Mouse (Mus musculus) limb, embryonic 11.5 days (tissue): ENCODE measurements around the gene Gm20696. TPM values are rescaled to one million over a fixed set of nuclear protein-coding genes. Genes with fewer than 3 reads are reported as not detected.

Experiments used
- ATAC-seq: fragments of 200-750 bp; cut with Nextera tagmentation; 2 replicates; pipeline ENCODE4 v1.8.0; 2017; ENCODE audit warnings: low read depth; ENCODE audit not compliant: insufficient number of reproducible peaks, low FRiP score, low TSS enrichment
- DNase-seq: peaks from one replicate; pipeline ENCODE4 v3.0.0-alpha.2; 2015; ENCODE audit warnings: low spot score
- H3K27ac ChIP-seq: fragments of 300-500 bp; sonication (generic); replicated peaks from 2 replicates; pipeline ENCODE4 v1.5.1; 2014; ENCODE audit warnings: low read depth, mild to moderate bottlenecking, low read length
- H3K27me3 ChIP-seq: fragments of 300-500 bp; sonication (generic); 2 replicates; pipeline ENCODE4 v1.6.1; 2014; ENCODE audit warnings: mild to moderate bottlenecking, low read length, mixed read lengths; ENCODE audit not compliant: control insufficient read depth, insufficient read depth
- H3K36me3 ChIP-seq: fragments of 300-500 bp; sonication (generic); 2 replicates; pipeline ENCODE4 v1.6.1; 2014; ENCODE audit warnings: mild to moderate bottlenecking, low read length, moderate library complexity, mixed read lengths; ENCODE audit not compliant: control insufficient read depth, insufficient read depth
- H3K4me1 ChIP-seq: fragments of 300-500 bp; sonication (generic); 2 replicates; pipeline ENCODE4 v1.6.1; 2014; ENCODE audit warnings: low read length, mixed read lengths; ENCODE audit not compliant: control insufficient read depth, insufficient read depth
- H3K4me2 ChIP-seq: fragments of 300-500 bp; sonication (generic); 2 replicates; pipeline ENCODE4 v1.6.1; 2014; ENCODE audit warnings: low read depth, mild to moderate bottlenecking, moderate library complexity; ENCODE audit not compliant: severe bottlenecking
- H3K4me3 ChIP-seq: fragments of 300-500 bp; sonication (generic); 2 replicates; pipeline ENCODE4 v1.5.1; 2014; ENCODE audit warnings: low read depth, low read length
- H3K9ac ChIP-seq: fragments of 300-500 bp; sonication (generic); 2 replicates; pipeline ENCODE4 v1.6.1; 2014; ENCODE audit warnings: mild to moderate bottlenecking, low read length
- H3K9me3 ChIP-seq: fragments of 300-500 bp; sonication (generic); 2 replicates; pipeline ENCODE4 v1.6.1; 2016; ENCODE audit warnings: low read length; ENCODE audit not compliant: control insufficient read depth
- WGBS: fragments of 180-500 bp; shearing (Covaris S2); extraction: QIAGEN DNeasy Blood & Tissue Kit; methylation state at CpG from one replicate; pipeline ENCODE4 v1.1.7; 2014; 5-methylcytosine and 5-hydroxymethylcytosine counted together
- polyA plus RNA-seq: library from polyadenylated mRNA; unstranded; fragments of >200 nt; fragmentation: Nextera tagmentation; extraction: Ambion mirVana; gene quantifications from 2 replicates; pipeline ENCODE4 v1.2.1, GENCODE M21; 2014

Gene Gm20696
- polyA plus RNA-seq, 1 experiment from 2014 or later = 4.0 TPM

DNA sequence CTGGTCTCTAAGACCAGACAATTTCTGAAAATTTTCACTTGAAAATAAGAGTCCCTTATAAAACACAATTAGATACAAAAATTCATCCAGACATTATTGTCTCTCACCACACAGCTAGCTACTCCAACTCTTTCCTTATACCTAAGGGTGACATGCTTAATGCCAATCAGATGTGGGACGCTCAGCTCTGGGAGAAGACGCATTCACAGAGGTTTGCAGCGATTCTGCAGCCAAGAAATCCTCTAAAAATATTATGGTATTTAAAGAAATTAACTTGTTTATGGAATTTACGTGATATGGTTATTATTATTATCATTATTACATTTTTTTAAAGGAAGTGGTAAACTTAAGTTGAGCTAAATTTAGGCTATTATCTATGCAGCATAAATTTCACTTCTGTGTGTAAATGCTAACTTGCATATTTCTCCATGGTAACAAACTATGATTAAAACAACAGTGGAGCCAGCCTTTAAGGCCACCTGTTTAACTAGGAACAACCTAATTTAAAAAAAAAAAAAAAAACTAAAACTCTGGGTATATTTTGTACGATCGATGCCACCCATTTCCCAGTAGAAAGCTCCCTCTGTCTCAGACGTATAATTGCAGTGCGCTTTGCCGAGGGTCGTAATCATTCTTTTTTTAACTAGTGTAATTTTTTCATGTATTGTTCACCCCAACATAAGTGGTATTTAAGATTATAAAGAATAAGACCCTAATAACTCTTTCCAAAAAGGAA is 326.4 kb downstream of the Gm20696 start:
- no peak overlapping the region for H3K4me2 ChIP-seq
- 71% methylated on average over 10 of the region's 10 CpGs for WGBS
- no peak overlapping the region for H3K4me3 ChIP-seq
- no peaks in the 10 kb centered on the region for H3K36me3 ChIP-seq
- H3K9me3 ChIP-seq = no peaks in the 10 kb centered on the region
- no peak for DNase-seq
- peaks cover 2% of the 10 kb centered on the region; the same call in 1 of the 2 replicates for H3K27me3 ChIP-seq
- no peak overlapping the region for H3K27ac ChIP-seq
- H3K4me1 ChIP-seq = peaks cover 18% of the 10 kb centered on the region
- H3K9ac ChIP-seq = no peak overlapping the region
- ATAC-seq = no peak

DNA sequence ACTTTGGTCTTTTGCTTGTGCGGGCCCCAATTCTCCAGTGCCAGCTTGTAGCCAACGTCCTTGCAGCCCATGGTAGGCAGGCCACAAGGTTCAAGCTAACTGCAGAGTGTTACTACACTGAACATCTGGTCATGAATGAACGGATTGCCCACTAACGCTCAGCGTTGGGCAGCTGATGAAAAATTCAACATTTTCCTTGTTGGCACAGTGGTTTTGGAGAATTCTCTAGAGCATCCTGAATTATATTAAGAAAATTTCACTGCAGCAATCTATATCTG is 327.3 kb downstream of the Gm20696 start:
- Histone ChIP-seq H3K9me3 (no peaks in the 10 kb centered on the region), H3K27ac (no peak overlapping the region), H3K27me3 (peaks cover 2% of the 10 kb centered on the region; the same call in 1 of the 2 replicates), H3K4me3 (no peak overlapping the region), H3K36me3 (no peaks in the 10 kb centered on the region), H3K9ac (no peak overlapping the region), H3K4me2 (no peak overlapping the region; the same call in 1 of the 2 replicates), H3K4me1 (peaks cover 18% of the 10 kb centered on the region)
- DNase-seq (no peak), ATAC-seq (no peak)
- WGBS = 44% methylated on average over 5 of the region's 5 CpGs

GRCm38 (mm10) chr6:99338593-99339342 is 327.8 kb downstream of the Gm20696 start:
- WGBS = 48% methylated on average over 9 of the region's 9 CpGs
- Histone ChIP-seq H3K4me1 (peaks cover 18% of the 10 kb centered on the region), H3K9me3 (no peaks in the 10 kb centered on the region), H3K27me3 (peaks cover 2% of the 10 kb centered on the region; the same call in 1 of the 2 replicates), H3K36me3 (no peaks in the 10 kb centered on the region), H3K27ac (no peak overlapping the region), H3K4me2 (no peak overlapping the region; the same call in 1 of the 2 replicates), H3K4me3 (no peak overlapping the region), H3K9ac (no peak overlapping the region)
- DNase-seq = no peak
- no peak for ATAC-seq

- Histone ChIP-seq H3K4me3 (no peak overlapping the region), H3K4me2 (no peak overlapping the region), H3K4me1 (peaks cover 18% of the 10 kb centered on the region), H3K9ac (no peak overlapping the region), H3K9me3 (no peaks in the 10 kb centered on the region), H3K36me3 (no peaks in the 10 kb centered on the region), H3K27ac (no peak overlapping the region), H3K27me3 (peaks cover 4% of the 10 kb centered on the region; the same call in 1 of the 2 replicates)
- DNase-seq = no peak
- 33% methylated on average over 3 of the region's 3 CpGs for WGBS
- no peak for ATAC-seq
Observed at GRCm38 (mm10) chr6:99338174-99338573, 328.4 kb downstream of the Gm20696 start.

GRCm38 (mm10) chr6:99337575-99337974 is 329.0 kb downstream of the Gm20696 start:
- no peak overlapping the region for H3K4me3 ChIP-seq
- DNase-seq = no peak
- no peaks in the 10 kb centered on the region for H3K9me3 ChIP-seq
- no peak for ATAC-seq
- WGBS = 44% methylated on average over 6 of the region's 6 CpGs
- peaks cover 18% of the 10 kb centered on the region for H3K4me1 ChIP-seq
- H3K27me3 ChIP-seq = peaks cover 4% of the 10 kb centered on the region; the same call in 1 of the 2 replicates
- H3K9ac ChIP-seq = no peak overlapping the region
- H3K36me3 ChIP-seq = no peaks in the 10 kb centered on the region
- H3K4me2 ChIP-seq = no peak overlapping the region
- no peak overlapping the region for H3K27ac ChIP-seq

- H3K9me3 ChIP-seq = no peaks in the 10 kb centered on the region
- H3K27ac ChIP-seq = no peak overlapping the region
- no peaks in the 10 kb centered on the region for H3K36me3 ChIP-seq
- peaks cover 4% of the 10 kb centered on the region; the same call in 1 of the 2 replicates for H3K27me3 ChIP-seq
- H3K4me1 ChIP-seq = peaks cover 18% of the 10 kb centered on the region
- no peak overlapping the region for H3K9ac ChIP-seq
- 20% methylated on average over 5 of the region's 5 CpGs for WGBS
- DNase-seq (no peak), ATAC-seq (no peak)
- no peak overlapping the region for H3K4me2 ChIP-seq
- no peak overlapping the region for H3K4me3 ChIP-seq
Observed at GRCm38 (mm10) chr6:99336191-99336590, 330.4 kb downstream of the Gm20696 start.

DNA sequence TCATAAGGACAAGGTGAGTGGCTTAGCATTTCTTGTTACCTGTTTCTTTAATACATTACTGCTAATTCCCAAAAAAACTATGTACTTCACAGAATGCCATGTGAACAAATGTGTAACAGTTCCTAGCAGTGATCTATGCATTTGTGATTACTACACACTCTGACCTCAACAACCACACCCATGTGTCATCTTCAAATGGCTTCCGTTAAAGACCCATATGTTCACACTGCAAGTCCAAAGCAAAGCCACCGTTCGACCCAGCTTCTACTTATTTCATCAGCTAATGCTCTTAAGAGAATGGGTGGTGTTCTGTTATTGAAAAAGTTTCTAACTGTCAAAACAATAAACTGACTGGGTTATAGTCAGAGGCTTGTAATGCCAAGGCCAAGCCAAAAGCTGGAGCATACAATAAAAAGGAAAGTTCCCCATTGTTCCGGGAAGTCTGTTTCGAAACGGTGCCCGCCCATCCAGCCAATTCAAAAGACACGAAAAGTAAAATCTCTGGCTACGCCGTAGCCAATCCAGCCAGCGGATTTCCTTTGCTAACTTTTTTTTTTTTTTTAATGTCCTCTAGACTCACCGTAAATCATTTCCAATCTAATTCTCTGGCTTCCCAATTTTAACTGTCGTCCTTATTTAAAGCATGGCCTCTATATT is 331.3 kb downstream of the Gm20696 start:
- no peaks in the 10 kb centered on the region for H3K36me3 ChIP-seq
- no peak overlapping the region for H3K9ac ChIP-seq
- H3K9me3 ChIP-seq = no peaks in the 10 kb centered on the region
- ATAC-seq (no peak), DNase-seq (no peak)
- WGBS = 56% methylated on average over 13 of the region's 13 CpGs
- H3K4me2 ChIP-seq = no peak overlapping the region
- peaks cover 18% of the 10 kb centered on the region for H3K4me1 ChIP-seq
- no peak overlapping the region for H3K4me3 ChIP-seq
- peaks cover 4% of the 10 kb centered on the region; the same call in 1 of the 2 replicates for H3K27me3 ChIP-seq
- no peak overlapping the region for H3K27ac ChIP-seq

DNA sequence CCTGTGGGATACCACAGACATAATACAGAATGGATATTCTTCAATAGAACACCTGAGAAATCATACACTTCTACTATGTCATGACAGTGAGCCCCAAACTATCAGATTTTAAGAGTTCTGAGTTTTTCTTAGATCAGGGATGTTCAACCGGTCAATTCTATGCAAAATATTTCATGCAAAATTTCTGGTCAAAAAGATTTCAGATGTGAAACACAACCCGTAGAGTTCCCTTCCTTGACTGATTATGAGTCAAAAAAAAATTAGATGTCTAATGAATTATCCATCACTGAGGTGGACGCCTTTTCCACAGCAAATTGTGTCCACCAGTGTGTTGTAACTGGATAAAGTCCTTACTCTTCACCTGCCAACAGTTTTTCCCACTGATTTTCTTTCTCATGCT is 332.3 kb downstream of the Gm20696 start:
- Histone ChIP-seq H3K36me3 (no peaks in the 10 kb centered on the region), H3K27me3 (peaks cover 4% of the 10 kb centered on the region; the same call in 1 of the 2 replicates), H3K9ac (no peak overlapping the region), H3K27ac (no peak overlapping the region), H3K4me1 (peaks cover 14% of the 10 kb centered on the region), H3K4me3 (no peak overlapping the region), H3K4me2 (no peak overlapping the region), H3K9me3 (no peaks in the 10 kb centered on the region)
- no peak for ATAC-seq
- 90% methylated on average over 3 of the region's 3 CpGs for WGBS
- DNase-seq = no peak
